Mouse (Mus musculus): ENCODE results near the gene Gp6. TPM values are rescaled to one million over a fixed set of nuclear protein-coding genes. Genes with fewer than 3 reads are reported as not detected.
A peak's percentile ranks its signal among the peaks of the same experiment; 100 is the strongest.
"Not testable (repeated sequence)": the region's sequence is repeated elsewhere in the genome, so short reads cannot be mapped to it uniquely, and the experiment has no call there.

The Gp6 gene
- polyA plus RNA-seq (2012; rRNA removed): 0.03 and 0.08 TPM in 2 replicates

DNA sequence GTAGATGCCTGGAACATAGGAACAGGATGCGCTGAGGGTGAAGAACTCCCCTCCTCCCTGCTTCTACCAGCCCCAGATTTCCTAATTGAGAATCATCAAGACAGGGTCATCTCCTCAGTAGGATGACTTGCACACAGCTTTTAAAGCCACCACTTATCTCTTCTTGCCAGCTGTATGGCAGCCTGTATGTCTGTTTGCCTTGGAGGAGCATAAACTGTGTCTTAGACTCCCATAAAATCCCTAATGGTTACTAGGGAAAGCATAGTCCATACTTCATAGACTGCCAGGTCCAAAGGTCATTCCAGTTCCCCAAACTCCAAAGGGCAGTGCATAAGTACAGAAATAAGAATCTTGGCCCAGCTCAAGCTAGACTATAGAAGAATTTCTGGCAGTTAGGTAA lies at the start of gene Gp6:
Gene Gp6 (minus strand): TSS at position 15 of the 400 bp plus-strand sequence.
- no peak for TF ChIP-seq POLR2A (IDR thresholded peaks at IDR 0.05; ENCODE audit: borderline replicate concordance, extremely low read depth, insufficient read depth, insufficient read length, poor library complexity, severe bottlenecking)
- DNase-seq (ENCODE audit: low read depth): no peak

GRCm38 (mm10) chr7:4447138-4447537 lies 49.6 kb upstream of the Gp6 start:
- TF ChIP-seq POLR2A (IDR thresholded peaks at IDR 0.05; ENCODE audit: borderline replicate concordance, extremely low read depth, insufficient read depth, insufficient read length, poor library complexity, severe bottlenecking) (no peak), CTCF (IDR thresholded peaks at IDR 0.05; ENCODE audit: borderline replicate concordance, extremely low read depth, insufficient read depth, insufficient read length) (peak; percentile 14; the same call in 1 of the 2 replicates)
- DNase-seq (ENCODE audit: low read depth): no peak

- TF ChIP-seq CTCF (IDR thresholded peaks at IDR 0.05; ENCODE audit: borderline replicate concordance, extremely low read depth, insufficient read depth, insufficient read length): no peak
- TF ChIP-seq POLR2A (IDR thresholded peaks at IDR 0.05; ENCODE audit: borderline replicate concordance, extremely low read depth, insufficient read depth, insufficient read length, poor library complexity, severe bottlenecking): 0 out of 2 replicates have a peak, but pooled peaks have one; percentile 9
- peak; percentile 95 for DNase-seq (ENCODE audit: low read depth)
These were observed 47.8 kb upstream of the Gp6 start, which contains the start of gene Rdh13 for GRCm38 (mm10) chr7:4445216-4445791. Gene Rdh13, minus strand, starts transcription at chr7:4445649.

DNA sequence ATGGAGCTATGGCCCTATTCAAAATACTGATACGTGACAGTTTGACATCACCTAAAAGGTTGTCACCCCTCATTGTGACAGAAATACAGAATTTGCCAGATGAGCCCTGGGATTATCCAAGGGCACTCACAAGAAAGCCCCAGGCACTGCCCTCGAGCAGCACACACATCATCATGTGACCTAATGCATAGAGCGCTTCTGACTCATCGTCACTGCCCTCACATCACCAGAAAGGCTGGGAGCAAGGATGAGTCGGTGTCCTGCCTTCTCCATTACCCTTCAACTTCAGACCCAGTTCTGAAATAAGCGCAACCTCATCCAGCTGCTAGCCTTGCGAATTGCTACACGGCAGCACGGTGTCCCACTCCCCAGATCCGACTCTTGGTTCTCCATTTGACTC lies 43.0 kb upstream of the Gp6 start:
- no peak for DNase-seq (ENCODE audit: low read depth)
- TF ChIP-seq CTCF (IDR thresholded peaks at IDR 0.05; ENCODE audit: borderline replicate concordance, extremely low read depth, insufficient read depth, insufficient read length): no peak
- no peak for TF ChIP-seq POLR2A (IDR thresholded peaks at IDR 0.05; ENCODE audit: borderline replicate concordance, extremely low read depth, insufficient read depth, insufficient read length, poor library complexity, severe bottlenecking)

DNA sequence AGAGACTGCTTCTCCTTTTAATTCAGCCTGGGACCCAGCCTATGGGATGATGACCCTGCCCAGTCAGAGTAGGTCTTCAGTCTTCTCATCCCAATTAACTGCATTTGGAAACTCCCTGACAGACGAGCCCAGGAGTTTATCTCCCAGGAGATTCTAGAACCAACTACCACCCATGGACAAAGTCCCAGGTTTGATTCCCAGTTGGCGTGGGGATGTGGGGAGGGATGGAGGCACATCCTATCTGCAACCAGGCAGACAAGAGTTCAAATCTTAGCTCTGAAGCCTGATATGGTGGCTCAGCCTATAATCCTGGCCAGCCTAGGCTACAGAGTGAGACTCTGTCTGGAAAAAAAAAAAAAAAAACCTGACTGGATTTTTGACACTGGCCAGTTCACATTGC lies 40.2 kb upstream of the Gp6 start:
- DNase-seq (ENCODE audit: low read depth): no peak
- TF ChIP-seq POLR2A (IDR thresholded peaks at IDR 0.05; ENCODE audit: borderline replicate concordance, extremely low read depth, insufficient read depth, insufficient read length, poor library complexity, severe bottlenecking) (no peak), CTCF (IDR thresholded peaks at IDR 0.05; ENCODE audit: borderline replicate concordance, extremely low read depth, insufficient read depth, insufficient read length) (no peak)

DNA sequence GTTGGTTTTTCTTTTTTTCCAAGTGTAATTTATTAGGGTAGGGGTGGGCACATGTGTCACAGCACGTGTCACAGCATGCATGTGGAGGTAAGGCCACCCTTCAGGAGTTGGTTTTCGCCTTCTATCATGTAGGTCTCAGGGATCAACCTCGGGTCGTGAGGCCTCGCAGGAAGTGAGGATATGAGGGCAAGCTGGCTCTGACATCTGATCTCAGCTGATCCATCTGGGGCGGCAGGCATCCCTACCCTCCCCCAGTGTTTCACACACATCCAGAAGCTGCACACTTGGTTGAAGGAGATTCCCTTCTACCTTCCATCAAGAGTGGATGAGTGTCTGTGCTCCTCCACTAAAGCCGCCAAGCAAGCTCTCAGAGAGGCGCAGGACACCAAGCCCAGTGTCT lies 34.5 kb upstream of the Gp6 start:
- DNase-seq (ENCODE audit: low read depth): no peak
- TF ChIP-seq CTCF (IDR thresholded peaks at IDR 0.05; ENCODE audit: borderline replicate concordance, extremely low read depth, insufficient read depth, insufficient read length) (no peak), POLR2A (IDR thresholded peaks at IDR 0.05; ENCODE audit: borderline replicate concordance, extremely low read depth, insufficient read depth, insufficient read length, poor library complexity, severe bottlenecking) (no peak)

GRCm38 (mm10) chr7:4431548-4431947 lies 34.0 kb upstream of the Gp6 start:
- DNase-seq (ENCODE audit: low read depth): peak; percentile 80
- TF ChIP-seq POLR2A (IDR thresholded peaks at IDR 0.05; ENCODE audit: borderline replicate concordance, extremely low read depth, insufficient read depth, insufficient read length, poor library complexity, severe bottlenecking) (no peak), CTCF (IDR thresholded peaks at IDR 0.05; ENCODE audit: borderline replicate concordance, extremely low read depth, insufficient read depth, insufficient read length) (peak; percentile 76; the same call in 1 of the 2 replicates)

GRCm38 (mm10) chr7:4430246-4430844 lies 32.8 kb upstream of the Gp6 start:
- TF ChIP-seq POLR2A (IDR thresholded peaks at IDR 0.05; ENCODE audit: borderline replicate concordance, extremely low read depth, insufficient read depth, insufficient read length, poor library complexity, severe bottlenecking) (no peak), CTCF (IDR thresholded peaks at IDR 0.05; ENCODE audit: borderline replicate concordance, extremely low read depth, insufficient read depth, insufficient read length) (no peak)
- DNase-seq (ENCODE audit: low read depth): no peak

DNA sequence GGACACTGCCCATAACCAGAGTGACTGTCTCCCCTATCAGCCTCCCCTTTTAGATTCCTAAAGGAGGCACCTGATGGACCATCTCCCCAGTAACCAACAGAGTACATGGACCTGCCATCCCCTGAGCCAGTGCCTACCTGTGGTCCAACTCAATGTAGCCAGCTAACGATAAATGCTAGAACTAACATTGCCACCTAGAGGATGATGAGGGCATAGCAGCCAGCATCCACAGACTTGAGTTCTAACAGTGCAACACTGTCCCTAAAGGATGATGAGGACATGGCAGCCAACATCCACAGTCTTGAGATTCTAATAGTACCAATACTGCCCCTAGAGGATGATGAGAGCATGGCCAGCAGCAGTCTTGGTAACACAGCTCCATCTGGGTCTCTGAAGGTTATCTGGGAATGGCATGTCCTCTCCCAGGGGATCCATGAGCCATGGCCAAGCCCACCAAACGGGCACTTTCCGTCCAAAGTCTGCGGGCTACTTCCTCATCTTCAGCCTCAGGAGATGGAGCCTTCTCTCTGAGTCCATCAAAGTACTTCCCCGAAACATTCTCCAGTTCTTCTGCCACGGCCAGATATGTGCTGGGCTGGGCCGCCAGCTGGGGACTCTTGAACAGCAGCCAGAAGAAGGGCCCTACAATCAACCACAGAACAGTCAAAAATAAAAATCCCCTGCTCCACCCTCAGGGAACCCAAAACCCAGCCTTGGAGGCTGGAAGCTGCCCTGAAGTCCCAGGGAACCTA lies 29.8 kb upstream of the Gp6 start:
- no peak for TF ChIP-seq POLR2A (IDR thresholded peaks at IDR 0.05; ENCODE audit: borderline replicate concordance, extremely low read depth, insufficient read depth, insufficient read length, poor library complexity, severe bottlenecking)
- TF ChIP-seq CTCF (IDR thresholded peaks at IDR 0.05; ENCODE audit: borderline replicate concordance, extremely low read depth, insufficient read depth, insufficient read length): peak; percentile 96
- peak; percentile 97 for DNase-seq (ENCODE audit: low read depth)

DNA sequence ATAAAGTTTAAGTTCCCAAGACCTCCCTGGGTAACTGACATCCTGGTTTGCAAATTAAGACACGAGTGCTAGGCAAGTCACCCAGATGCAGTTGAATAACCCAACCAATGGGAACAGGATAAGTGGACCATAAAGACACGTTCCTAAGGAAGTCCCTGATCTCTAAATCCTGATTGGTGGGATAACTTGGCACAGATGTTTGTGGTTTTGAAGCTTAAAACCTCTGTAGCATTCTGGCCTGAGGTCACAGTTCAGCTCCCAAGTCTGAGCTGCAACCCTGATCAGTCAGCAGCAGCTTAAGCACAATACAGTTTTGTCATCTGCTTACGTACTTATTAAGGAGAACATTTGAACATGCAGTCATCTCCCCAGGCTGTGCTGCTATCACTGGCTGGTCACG lies 22.7 kb upstream of the Gp6 start:
- TF ChIP-seq POLR2A (IDR thresholded peaks at IDR 0.05; ENCODE audit: borderline replicate concordance, extremely low read depth, insufficient read depth, insufficient read length, poor library complexity, severe bottlenecking) (no peak), CTCF (IDR thresholded peaks at IDR 0.05; ENCODE audit: borderline replicate concordance, extremely low read depth, insufficient read depth, insufficient read length) (no peak)
- no peak for DNase-seq (ENCODE audit: low read depth)

- no peak for DNase-seq (ENCODE audit: low read depth)
- no peak for TF ChIP-seq CTCF (IDR thresholded peaks at IDR 0.05; ENCODE audit: borderline replicate concordance, extremely low read depth, insufficient read depth, insufficient read length)
These were observed 22.1 kb upstream of the Gp6 start for GRCm38 (mm10) chr7:4419681-4420080.

DNA sequence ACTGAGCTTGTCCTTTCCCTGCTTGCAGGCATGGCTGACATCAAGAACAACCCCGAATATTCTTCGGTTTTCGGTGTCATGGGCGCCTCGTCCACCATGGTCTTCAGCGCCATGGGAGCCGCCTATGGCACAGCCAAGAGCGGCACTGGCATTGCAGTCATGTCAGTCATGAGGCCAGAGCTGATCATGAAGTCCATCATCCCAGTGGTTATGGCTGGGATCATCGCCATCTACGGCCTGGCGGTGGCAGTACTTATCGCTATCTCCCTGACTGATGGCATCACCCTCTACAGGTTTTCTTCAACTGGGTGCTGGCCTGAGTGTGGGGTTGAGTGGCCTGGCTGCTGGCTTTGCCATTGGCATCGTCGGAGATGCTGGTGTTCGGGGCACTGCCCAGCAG lies 14.9 kb upstream of the Gp6 start:
- DNase-seq (ENCODE audit: low read depth): not testable (repeated sequence)
